Mouse (Mus musculus) cerebellum, adult 8-10 months (tissue): ENCODE results near the gene Ppp2r5d.

Source experiments
- DNase-seq: peaks from one replicate; pipeline ENCODE4 v3.0.0; 2022

Ppp2r5d gene

GRCm38 (mm10) chr17:46679843-46680759, 24.8 kb downstream of the Ppp2r5d start:
- no peak for DNase-seq

- DNase-seq: no peak
These were observed 26.0 kb downstream of the Ppp2r5d start for GRCm38 (mm10) chr17:46678911-46679310.

GRCm38 (mm10) chr17:46678416-46678815, 26.5 kb downstream of the Ppp2r5d start, which contains the start of gene Mea1:
Gene Mea1 (plus strand): TSS chr17:46678793.
- DNase-seq: no peak

- no peak for DNase-seq
These were observed 30.2 kb downstream of the Ppp2r5d start for GRCm38 (mm10) chr17:46674530-46675283.

DNA sequence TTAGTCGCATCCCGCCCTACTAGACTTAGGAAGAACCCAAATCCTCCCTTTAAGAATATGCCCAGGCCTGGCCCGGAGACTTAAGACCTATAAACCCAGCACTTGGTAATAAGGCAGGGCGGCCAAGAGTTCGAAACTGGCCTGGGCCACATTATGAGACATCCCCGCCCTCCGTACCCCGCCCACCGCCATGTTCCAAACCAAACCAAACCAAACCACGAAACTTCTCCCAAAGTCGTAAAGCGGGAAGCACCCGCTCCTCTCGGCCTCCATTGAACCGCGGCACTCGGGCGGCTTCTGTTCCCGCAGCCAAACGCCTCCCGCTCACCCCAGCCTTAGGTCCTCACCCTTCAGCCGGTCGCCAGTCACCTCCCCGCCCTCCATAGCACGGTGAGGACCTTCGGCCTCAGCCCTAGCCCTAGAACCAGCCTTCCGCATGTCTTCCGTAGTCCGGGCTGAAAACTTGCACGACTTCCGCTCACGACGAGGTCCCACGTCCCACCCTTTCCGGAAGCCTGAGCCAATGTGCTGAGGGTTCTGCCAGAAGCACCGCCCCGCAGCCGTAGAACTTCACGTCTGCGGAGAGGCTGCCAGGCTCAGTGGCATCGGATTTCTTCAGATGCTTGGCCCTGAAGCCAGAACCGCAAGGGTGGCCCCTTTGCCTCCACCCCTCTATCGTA, 30.9 kb downstream of the Ppp2r5d start, which contains the start of gene Rrp36:
Gene Rrp36, minus strand, starts transcription at position 503 of the 680 bp plus-strand sequence.
- peak; percentile 79 for DNase-seq

GRCm38 (mm10) chr17:46669911-46670310, 35.0 kb downstream of the Ppp2r5d start:
- DNase-seq: no peak

DNA sequence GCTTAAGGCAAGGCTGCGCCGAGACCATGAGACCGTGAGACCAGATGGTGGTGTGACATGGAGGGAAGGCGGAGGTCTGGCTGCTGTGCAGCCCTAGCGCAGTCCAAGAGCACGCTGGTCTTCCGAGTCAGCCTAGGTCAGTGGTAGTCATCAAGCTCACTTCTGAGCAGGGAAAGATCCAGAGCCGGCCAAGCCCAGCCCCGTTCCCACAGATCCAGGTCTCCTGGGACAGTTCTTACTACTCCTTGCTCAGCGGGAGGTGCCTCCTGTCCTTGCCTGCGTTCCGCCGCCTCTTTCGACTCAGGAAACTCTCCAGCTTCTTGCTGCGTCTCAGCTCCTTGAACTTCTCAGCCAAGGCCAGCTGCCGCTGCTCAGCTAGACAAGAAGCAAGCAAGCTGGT, 37.2 kb downstream of the Ppp2r5d start:
- DNase-seq: no peak

DNA sequence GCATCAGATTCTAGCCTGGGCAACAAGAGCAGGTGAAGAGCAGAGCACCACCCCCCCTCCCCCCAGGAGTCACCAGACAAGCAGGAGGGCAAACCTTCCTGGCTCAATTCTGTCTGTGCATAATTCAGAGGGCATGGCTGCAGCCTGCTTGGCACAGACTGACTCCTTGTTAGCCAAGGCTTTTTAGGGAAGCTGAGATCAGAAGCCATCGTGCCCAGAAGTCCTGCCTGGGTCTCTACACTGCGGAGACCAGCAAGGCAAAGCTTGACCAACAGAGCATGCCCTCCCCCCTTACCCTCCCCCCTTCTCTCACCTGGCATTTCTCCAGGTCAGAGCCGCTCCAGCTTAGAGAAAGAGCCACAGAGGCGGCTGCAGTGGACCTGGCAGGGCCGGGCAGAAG, 42.2 kb downstream of the Ppp2r5d start:
- DNase-seq: peak; percentile 69

GRCm38 (mm10) chr17:46661981-46662380, 42.9 kb downstream of the Ppp2r5d start:
- DNase-seq: peak; percentile 66

- peak; percentile 67 for DNase-seq
These were observed 43.6 kb downstream of the Ppp2r5d start for GRCm38 (mm10) chr17:46661351-46661750.

DNA sequence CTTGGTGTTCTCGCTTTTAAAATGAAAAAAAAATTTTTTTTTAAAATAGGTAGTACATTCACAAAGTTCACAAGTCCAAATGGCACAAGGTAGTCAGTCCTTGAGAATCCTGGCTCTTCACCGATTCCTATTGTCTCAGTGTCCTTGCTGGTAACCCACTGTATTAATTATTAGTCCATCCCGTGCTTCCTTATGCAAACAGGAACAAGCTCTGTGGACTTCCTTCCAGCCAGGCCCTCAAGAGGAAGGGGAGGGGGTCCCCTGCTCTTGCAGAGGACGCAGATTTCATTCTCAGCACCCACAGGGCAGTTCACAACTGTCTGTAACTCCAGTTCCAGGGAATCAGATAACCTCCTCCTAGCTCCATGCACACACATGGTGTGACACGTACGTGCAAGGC, 48.9 kb downstream of the Ppp2r5d start:
- DNase-seq: no peak

- no peak for DNase-seq
These were observed 53.0 kb downstream of the Ppp2r5d start for GRCm38 (mm10) chr17:46651755-46652547.

- no peak for DNase-seq
These were observed 53.6 kb downstream of the Ppp2r5d start for GRCm38 (mm10) chr17:46651292-46651691.

DNA sequence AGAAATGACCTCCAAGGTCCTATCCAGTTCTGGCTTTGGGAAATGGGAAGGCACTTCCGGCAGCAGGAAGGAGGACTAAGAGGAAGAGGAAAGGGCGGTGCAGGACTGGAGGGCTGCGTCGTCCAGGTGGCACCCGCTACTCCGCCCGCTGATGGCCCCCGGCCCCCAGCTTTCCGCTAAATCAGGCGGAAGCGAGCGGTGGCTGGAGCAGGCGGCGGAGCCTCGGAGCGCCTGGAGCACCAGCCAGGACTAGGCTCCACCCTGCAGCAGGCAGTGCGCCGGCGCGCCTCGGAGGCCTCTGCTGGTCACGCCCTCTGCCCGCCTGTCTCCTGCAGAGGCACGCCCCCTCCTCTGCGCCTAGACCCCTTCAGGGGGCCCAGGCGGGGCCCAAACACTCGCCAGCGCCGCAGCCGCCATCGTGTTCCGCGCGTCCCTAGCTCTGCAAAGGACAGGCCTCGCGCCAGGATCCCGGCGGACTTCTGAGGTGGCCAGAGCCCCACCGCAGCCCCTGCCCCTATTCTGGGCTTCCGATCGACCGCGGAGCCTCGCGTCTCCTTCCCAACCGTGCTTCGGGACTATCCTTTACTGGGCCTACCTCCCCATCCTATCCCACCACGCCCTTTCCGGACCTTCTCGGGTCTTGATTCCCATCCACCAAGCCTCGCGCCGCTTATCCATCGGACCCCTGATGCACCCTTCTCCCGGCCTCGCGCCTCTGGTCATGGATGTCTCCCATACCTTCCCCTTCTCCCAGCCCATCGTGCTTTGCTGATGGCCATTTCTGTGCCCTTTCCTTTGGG, 54.5 kb downstream of the Ppp2r5d start, which contains the start of gene Cul7:
Gene Cul7, plus strand, starts transcription at position 106 of the 800 bp plus-strand sequence.
- peak; percentile 85 for DNase-seq

DNA sequence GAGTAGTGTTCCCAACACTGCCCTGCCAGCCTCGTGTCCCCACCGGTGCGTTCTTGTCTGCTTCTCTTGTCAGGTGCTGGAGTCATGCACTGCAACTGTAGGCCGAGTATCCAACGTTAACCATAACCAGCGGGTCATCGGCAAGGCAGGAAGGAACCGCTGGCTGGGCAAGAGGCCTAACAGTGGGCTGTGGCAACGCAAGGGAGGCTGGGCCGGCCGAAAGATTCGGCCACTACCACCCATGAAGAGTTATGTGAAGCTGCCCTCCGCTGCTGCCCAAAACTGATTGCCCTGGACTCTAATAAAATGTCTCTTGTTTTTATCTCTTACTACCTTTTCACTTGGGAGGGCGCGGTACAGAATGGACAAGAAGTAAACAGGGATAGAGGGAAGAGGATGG, 55.1 kb downstream of the Ppp2r5d start:
- no peak for DNase-seq

- DNase-seq: no peak
These were observed 56.5 kb downstream of the Ppp2r5d start for GRCm38 (mm10) chr17:46648436-46648835.

DNA sequence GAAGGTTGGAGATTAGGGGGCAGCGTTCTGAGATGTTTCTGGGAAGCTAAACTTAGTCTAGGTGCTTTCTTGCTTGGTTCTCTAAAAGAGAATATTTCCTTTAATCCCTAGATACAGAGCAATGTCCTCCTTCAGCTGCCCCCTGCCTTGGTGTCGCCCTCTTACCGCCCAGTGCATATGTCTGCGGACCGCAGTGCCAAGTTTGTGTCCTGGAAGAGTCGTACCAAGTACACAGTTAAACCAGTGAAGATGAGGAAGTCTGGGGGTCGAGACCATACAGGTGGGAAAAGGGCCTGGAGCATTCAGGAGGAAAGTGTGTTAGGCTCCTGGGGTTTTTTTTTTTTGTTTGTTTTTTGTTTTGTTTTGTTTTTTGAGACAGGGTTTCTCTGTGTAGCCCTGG, 57.6 kb downstream of the Ppp2r5d start:
- no peak for DNase-seq

GRCm38 (mm10) chr17:46646322-46646662, 58.6 kb downstream of the Ppp2r5d start:
- DNase-seq: no peak

- peak; percentile 99 for DNase-seq
These were observed 59.2 kb downstream of the Ppp2r5d start, which contains the start of the genes Klc4 and Mrpl2 for GRCm38 (mm10) chr17:46645561-46646321. Gene Klc4 (minus strand): TSS chr17:46646022. Gene Mrpl2 (plus strand): TSS chr17:46646229.

DNA sequence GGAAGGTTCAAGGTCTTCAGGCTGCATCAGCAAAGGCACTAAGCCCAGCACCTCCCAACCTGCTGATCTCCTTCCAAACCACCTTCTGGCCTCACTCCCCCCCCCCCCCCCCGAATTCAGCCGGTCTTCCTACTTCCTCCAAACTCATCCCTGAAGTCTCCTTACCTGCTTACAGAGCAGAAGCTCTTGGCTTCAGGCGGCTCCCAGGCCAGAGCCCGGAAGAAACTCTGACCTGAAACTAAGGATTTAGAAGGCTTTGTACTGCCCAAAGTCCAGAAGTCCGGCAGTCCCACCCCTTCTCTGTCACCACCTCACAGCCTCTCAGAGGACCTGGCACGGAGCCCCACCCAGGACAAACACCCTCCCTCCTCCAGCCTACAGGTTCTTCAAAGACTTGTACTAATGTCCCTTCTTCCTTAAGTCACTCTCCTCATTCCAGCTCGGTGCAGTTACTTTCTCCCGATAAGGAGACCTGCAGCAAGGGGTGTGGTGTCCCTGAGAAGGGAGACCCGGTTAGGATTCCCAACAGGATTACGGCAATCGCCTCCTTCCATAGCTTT, 59.9 kb downstream of the Ppp2r5d start:
- peak; percentile 61 for DNase-seq
